Mouse (Mus musculus) stomach, embryonic 16.5 days (tissue): ENCODE measurements around the gene Trim17. TPM values are rescaled to one million over a fixed set of nuclear protein-coding genes. Genes with fewer than 3 reads are reported as not detected.

ENCODE experiments used
- ATAC-seq: fragments of 200-750 bp; cut with Nextera tagmentation; 2 replicates; pipeline ENCODE4 v1.8.0; 2017; ENCODE audit warnings: moderate number of reproducible peaks, moderate TSS enrichment; ENCODE audit not compliant: insufficient read depth, low FRiP score
- H3K27ac ChIP-seq: fragments of 300-500 bp; sonication (generic); 2 replicates; pipeline ENCODE4 v1.5.1; 2014; ENCODE audit warnings: low read length
- H3K27me3 ChIP-seq: fragments of 300-500 bp; sonication (generic); 2 replicates; pipeline ENCODE4 v1.6.1; 2014; ENCODE audit warnings: low read length, control low read depth, mixed read lengths; ENCODE audit not compliant: control insufficient read depth, insufficient read depth
- H3K36me3 ChIP-seq: fragments of 300-500 bp; sonication (generic); 2 replicates; pipeline ENCODE4 v1.6.1; 2014; ENCODE audit warnings: low read length; ENCODE audit not compliant: control insufficient read depth, insufficient read depth
- H3K4me1 ChIP-seq: fragments of 300-500 bp; sonication (generic); 2 replicates; pipeline ENCODE4 v1.6.1; 2014; ENCODE audit warnings: low read length, control low read depth, mixed read lengths; ENCODE audit not compliant: control insufficient read depth, insufficient read depth
- H3K4me2 ChIP-seq: fragments of 300-500 bp; sonication (generic); 2 replicates; pipeline ENCODE4 v1.6.1; 2014; ENCODE audit warnings: low read depth, low read length, mixed read lengths
- H3K4me3 ChIP-seq: fragments of 300-500 bp; sonication (generic); replicated peaks from 2 replicates; pipeline ENCODE4 v1.5.1; 2014; ENCODE audit warnings: mild to moderate bottlenecking, low read length
- H3K9ac ChIP-seq: fragments of 300-500 bp; sonication (generic); 2 replicates; pipeline ENCODE4 v1.6.1; 2014; ENCODE audit warnings: low read length
- H3K9me3 ChIP-seq: fragments of 300-500 bp; sonication (generic); replicated peaks from 2 replicates; pipeline ENCODE4 v1.6.1; 2016; ENCODE audit warnings: low read length, control low read depth; ENCODE audit not compliant: control insufficient read depth
- WGBS: fragments of 180-500 bp; shearing (Covaris S2); extraction: QIAGEN DNeasy Blood & Tissue Kit; methylation state at CpG from one replicate; pipeline ENCODE4 v1.1.7; 2014; 5-methylcytosine and 5-hydroxymethylcytosine counted together
- polyA plus RNA-seq: library from polyadenylated mRNA; unstranded; fragments of >200 nt; fragmentation: Nextera tagmentation; extraction: Ambion mirVana; gene quantifications from 2 replicates; pipeline ENCODE4 v1.2.1, GENCODE M21; 2015

The Trim17 gene
- polyA plus RNA-seq, 1 experiment from 2014 or later: 0.27 TPM

GRCm38 (mm10) chr11:58970831-58971530 is 16.5 kb downstream of the Trim17 start:
- Histone ChIP-seq H3K4me2 (no peak overlapping the region), H3K9me3 (no peaks in the 10 kb centered on the region), H3K4me3 (no peak overlapping the region), H3K27ac (no peak overlapping the region), H3K4me1 (no peaks in the 10 kb centered on the region), H3K27me3 (no peaks in the 10 kb centered on the region), H3K9ac (no peak overlapping the region), H3K36me3 (peaks cover 6% of the 10 kb centered on the region; the same call in 1 of the 2 replicates)
- WGBS: 88% methylated on average over 21 of the region's 21 CpGs
- no peak for ATAC-seq

- Histone ChIP-seq H3K9me3 (no peaks in the 10 kb centered on the region), H3K4me1 (no peaks in the 10 kb centered on the region), H3K27me3 (no peaks in the 10 kb centered on the region), H3K4me2 (no peak overlapping the region), H3K9ac (no peak overlapping the region), H3K4me3 (no peak overlapping the region), H3K27ac (no peak overlapping the region), H3K36me3 (peaks cover 6% of the 10 kb centered on the region; the same call in 1 of the 2 replicates)
- no peak for ATAC-seq
- 89% methylated on average over 3 of the region's 3 CpGs for WGBS
Measured at GRCm38 (mm10) chr11:58971796-58972195, 17.3 kb downstream of the Trim17 start.

- Histone ChIP-seq H3K27me3 (no peaks in the 10 kb centered on the region), H3K36me3 (peaks cover 6% of the 10 kb centered on the region; the same call in 1 of the 2 replicates), H3K4me1 (peaks cover 11% of the 10 kb centered on the region), H3K4me2 (no peak overlapping the region), H3K4me3 (no peak overlapping the region), H3K9ac (no peak overlapping the region), H3K27ac (no peak overlapping the region), H3K9me3 (no peaks in the 10 kb centered on the region)
- WGBS: 91% methylated on average over 3 of the region's 3 CpGs
- no peak for ATAC-seq
Measured at GRCm38 (mm10) chr11:58974414-58974813, 19.9 kb downstream of the Trim17 start.

GRCm38 (mm10) chr11:58977150-58977549 is 22.7 kb downstream of the Trim17 start:
- Histone ChIP-seq H3K36me3 (peaks cover 4% of the 10 kb centered on the region), H3K27me3 (no peaks in the 10 kb centered on the region), H3K4me1 (peaks cover 28% of the 10 kb centered on the region), H3K9me3 (no peaks in the 10 kb centered on the region), H3K27ac (peak overlapping the region; percentile 80), H3K4me3 (peak overlapping the region; percentile 76), H3K9ac (peak overlapping the region; percentile 92), H3K4me2 (peak overlapping the region; percentile 99)
- WGBS: under 1% methylated on average over 29 of the region's 29 CpGs
- ATAC-seq: no peak

- Histone ChIP-seq H3K27ac (peak overlapping the region; percentile 80), H3K9me3 (no peaks in the 10 kb centered on the region), H3K36me3 (peaks cover 5% of the 10 kb centered on the region), H3K9ac (peak overlapping the region; percentile 92), H3K27me3 (no peaks in the 10 kb centered on the region), H3K4me1 (peaks cover 28% of the 10 kb centered on the region), H3K4me3 (peak overlapping the region; percentile 76), H3K4me2 (peak overlapping the region; percentile 99)
- 0% methylated on average over 21 of the region's 21 CpGs for WGBS
- ATAC-seq: no peak
Measured at GRCm38 (mm10) chr11:58977607-58978026, 23.1 kb downstream of the Trim17 start.

- H3K27ac ChIP-seq: peak within 1 kb of the TSS; percentile 80
- WGBS: under 1% methylated on average over 64 of the region's 64 CpGs
- peak within 1 kb of the TSS; percentile 92 for H3K9ac ChIP-seq
- ATAC-seq: peak; percentile 54
- H3K4me3 ChIP-seq: peak within 1 kb of the TSS; percentile 76
- peak within 1 kb of the TSS; percentile 99 for H3K4me2 ChIP-seq
- no peaks in the 10 kb centered on the region for H3K9me3 ChIP-seq
- no peaks in the 10 kb centered on the region for H3K27me3 ChIP-seq
- H3K36me3 ChIP-seq: peaks cover 7% of the 10 kb centered on the region
- peaks cover 28% of the 10 kb centered on the region for H3K4me1 ChIP-seq
Measured at GRCm38 (mm10) chr11:58978027-58978705, 23.7 kb downstream of the Trim17 start, which contains the start of gene Trim11. TSS of gene Trim11 (plus strand) at chr11:58978093.

GRCm38 (mm10) chr11:58978706-58979030 is 24.2 kb downstream of the Trim17 start:
- H3K27me3 ChIP-seq: no peaks in the 10 kb centered on the region
- H3K4me3 ChIP-seq: peak overlapping the region; percentile 76
- ATAC-seq: no peak
- H3K27ac ChIP-seq: peak overlapping the region; percentile 80
- peak overlapping the region; percentile 99 for H3K4me2 ChIP-seq
- 2% methylated on average over 5 of the region's 5 CpGs for WGBS
- H3K36me3 ChIP-seq: peaks cover 7% of the 10 kb centered on the region
- peak overlapping the region; percentile 92 for H3K9ac ChIP-seq
- peaks cover 28% of the 10 kb centered on the region for H3K4me1 ChIP-seq
- no peaks in the 10 kb centered on the region for H3K9me3 ChIP-seq

- 64% methylated on average over 3 of the region's 3 CpGs for WGBS
- Histone ChIP-seq H3K4me2 (peak overlapping the region; percentile 99), H3K9ac (peak overlapping the region; percentile 92), H3K9me3 (no peaks in the 10 kb centered on the region), H3K4me1 (peaks cover 28% of the 10 kb centered on the region), H3K4me3 (peak overlapping the region; percentile 76), H3K27ac (peak overlapping the region; percentile 70), H3K27me3 (no peaks in the 10 kb centered on the region), H3K36me3 (peaks cover 7% of the 10 kb centered on the region)
- no peak for ATAC-seq
Measured at GRCm38 (mm10) chr11:58979183-58979582, 24.7 kb downstream of the Trim17 start.

GRCm38 (mm10) chr11:58979661-58980060 is 25.2 kb downstream of the Trim17 start:
- WGBS: 63% methylated on average over 7 of the region's 7 CpGs
- H3K36me3 ChIP-seq: peaks cover 7% of the 10 kb centered on the region
- H3K9ac ChIP-seq: peak overlapping the region; percentile 92
- peak overlapping the region; percentile 76 for H3K4me3 ChIP-seq
- H3K27ac ChIP-seq: peak overlapping the region; percentile 70
- H3K9me3 ChIP-seq: no peaks in the 10 kb centered on the region
- ATAC-seq: no peak
- peaks cover 28% of the 10 kb centered on the region for H3K4me1 ChIP-seq
- H3K4me2 ChIP-seq: peak overlapping the region; percentile 99
- H3K27me3 ChIP-seq: no peaks in the 10 kb centered on the region
